Mouse (Mus musculus) granulocyte monocyte progenitor cell, adult 5-6 weeks (primary cell): Measurements from ENCODE around the gene Clec16a. TPM values are rescaled to one million over a fixed set of nuclear protein-coding genes. Genes with fewer than 3 reads are reported as not detected.

Experiments
- ATAC-seq: replicated peaks from 2 replicates; pipeline ENCODE4 v1.8.0; 2016; ENCODE audit warnings: mild to moderate bottlenecking, moderate TSS enrichment, inconsistent platforms; ENCODE audit not compliant: poor library complexity, severe bottlenecking
- total RNA-seq, 2 experiments: library from RNA; stranded (forward) in 1 of 2; stranded (reverse) in 1 of 2; fragments of 200-712, 200-1000 nt in 1 of 2; fragments of >200 nt in 1 of 2; fragmentation: Nextera tagmentation in 1 of 2; gene quantifications; 2 replicates each; pipeline ENCODE4 v1.2.3; 2014 to 2017

The Clec16a gene
- total RNA-seq, 2 experiments from 2014 or later: 14.3 to 19.6 TPM

GRCm38 (mm10) chr16:10577548-10577947 lies 32.4 kb downstream of the Clec16a start:
- peak; percentile 74 for ATAC-seq

- no peak for ATAC-seq
These were observed 33.2 kb downstream of the Clec16a start for GRCm38 (mm10) chr16:10578376-10578775.

- ATAC-seq: no peak
These were observed 36.2 kb downstream of the Clec16a start for GRCm38 (mm10) chr16:10581234-10581898.

GRCm38 (mm10) chr16:10585165-10585564 lies 40.0 kb downstream of the Clec16a start:
- ATAC-seq: peak; percentile 66

GRCm38 (mm10) chr16:10586546-10586945 lies 41.4 kb downstream of the Clec16a start:
- no peak for ATAC-seq

GRCm38 (mm10) chr16:10599888-10600740 lies 55.0 kb downstream of the Clec16a start:
- no peak for ATAC-seq

- ATAC-seq: 0 out of 2 replicates have a peak, but pooled peaks have one; percentile 7
These were observed 62.7 kb downstream of the Clec16a start for GRCm38 (mm10) chr16:10607802-10608201.

GRCm38 (mm10) chr16:10609921-10610320 lies 64.8 kb downstream of the Clec16a start:
- ATAC-seq: no peak

GRCm38 (mm10) chr16:10610801-10611200 lies 65.7 kb downstream of the Clec16a start:
- ATAC-seq: no peak

GRCm38 (mm10) chr16:10611306-10611705 lies 66.2 kb downstream of the Clec16a start:
- no peak for ATAC-seq

GRCm38 (mm10) chr16:10613996-10614395 lies 68.9 kb downstream of the Clec16a start:
- ATAC-seq: no peak

- no peak for ATAC-seq
These were observed 75.9 kb downstream of the Clec16a start for GRCm38 (mm10) chr16:10620961-10621614.

- ATAC-seq: peak; percentile 37
These were observed 76.6 kb downstream of the Clec16a start for GRCm38 (mm10) chr16:10621710-10622109.

GRCm38 (mm10) chr16:10626116-10626515 lies 81.0 kb downstream of the Clec16a start:
- ATAC-seq: no peak

GRCm38 (mm10) chr16:10627136-10627668 lies 82.1 kb downstream of the Clec16a start:
- no peak for ATAC-seq

GRCm38 (mm10) chr16:10628030-10628555 lies 83.0 kb downstream of the Clec16a start:
- ATAC-seq: no peak

- no peak for ATAC-seq
These were observed 83.8 kb downstream of the Clec16a start for GRCm38 (mm10) chr16:10628960-10629359.

- no peak for ATAC-seq
These were observed 84.2 kb downstream of the Clec16a start for GRCm38 (mm10) chr16:10629361-10629760.

GRCm38 (mm10) chr16:10634940-10635339 lies 89.8 kb downstream of the Clec16a start:
- ATAC-seq: no peak

- ATAC-seq: no peak
These were observed 92.8 kb downstream of the Clec16a start for GRCm38 (mm10) chr16:10637898-10638297.
